In the genomic region with DNA sequence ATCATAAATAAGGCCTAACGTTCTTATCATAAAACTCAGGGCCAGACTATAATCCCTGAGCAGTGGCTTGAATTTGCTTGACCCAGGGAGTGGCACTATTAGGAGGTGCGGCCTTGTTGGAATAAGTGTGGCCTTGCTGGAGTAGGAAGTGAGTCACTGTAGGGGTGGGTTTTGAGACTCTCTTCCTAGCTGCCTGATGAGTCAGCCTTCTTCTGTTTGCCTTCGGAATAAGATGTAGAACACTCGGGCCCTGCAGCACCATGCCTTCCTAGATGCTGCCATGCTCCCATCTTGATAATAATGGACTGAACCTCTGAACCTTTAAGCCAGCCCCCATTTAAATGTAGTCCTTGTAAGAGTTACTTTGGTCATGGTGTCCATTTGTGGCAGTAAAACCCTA, we compare ENCODE assay signal across 16 mouse cellular contexts.
"Had no signal": no experiment of that assay in that cellular context is flagged by ENCODE, and none has a peak within 500 bp of the region (broad histone marks: within the 10 kb centered on the region; RNA-seq: fewer than 3 reads in every experiment).

No protein-coding gene starts in this region.

- H3K4me3 ChIP-seq: kidney, embryonic 15.5 days; limb, embryonic 10.5 days; limb, embryonic 13.5 days; liver, embryonic 12.5 days; liver, embryonic 15.5 days; lung, embryonic 15.5 days had no signal

- H3K4me1 ChIP-seq: kidney, embryonic 15.5 days; limb, embryonic 10.5 days; limb, embryonic 13.5 days; liver, embryonic 12.5 days; liver, embryonic 15.5 days; lung, embryonic 15.5 days had no signal

- H3K27me3 ChIP-seq: kidney, embryonic 15.5 days; limb, embryonic 13.5 days; liver, embryonic 12.5 days; liver, embryonic 15.5 days; lung, embryonic 15.5 days had no signal

- H3K36me3 ChIP-seq: kidney, embryonic 15.5 days; limb, embryonic 10.5 days; limb, embryonic 13.5 days; liver, embryonic 12.5 days; liver, embryonic 15.5 days; lung, embryonic 15.5 days had no signal

- H3K27ac ChIP-seq: kidney, embryonic 15.5 days; limb, embryonic 10.5 days; limb, embryonic 13.5 days; liver, embryonic 12.5 days; liver, embryonic 15.5 days; lung, embryonic 15.5 days had no signal

- DNase-seq: kidney, postnatal 10 days; kidney, postnatal 36 days; layer of hippocampus, postnatal 36 days; liver; lung, adult 18-20 months; lung, postnatal 14 days; lung, postnatal 4 days; midbrain, embryonic 14.5 days; thymus, adult 18-20 months; thymus, postnatal 36 days had no signal

- H3K9ac ChIP-seq: kidney, embryonic 15.5 days; limb, embryonic 13.5 days; liver, embryonic 12.5 days; liver, embryonic 15.5 days; lung, embryonic 15.5 days had no signal
